Mouse (Mus musculus) urinary bladder, postnatal 0 days (tissue): Measurements from ENCODE around the gene Tmem136. TPM values are rescaled to one million over a fixed set of nuclear protein-coding genes. Genes with fewer than 3 reads are reported as not detected.

Source experiments
- polyA plus RNA-seq: library from polyadenylated mRNA; unstranded; fragments of >200 nt; fragmentation: Nextera tagmentation; extraction: Ambion mirVana; gene quantifications from 2 replicates; pipeline ENCODE4 v1.2.1, GENCODE M21; 2015

Tmem136 gene
- 1.8 and 2.8 TPM in 2 replicates for polyA plus RNA-seq

DNA sequence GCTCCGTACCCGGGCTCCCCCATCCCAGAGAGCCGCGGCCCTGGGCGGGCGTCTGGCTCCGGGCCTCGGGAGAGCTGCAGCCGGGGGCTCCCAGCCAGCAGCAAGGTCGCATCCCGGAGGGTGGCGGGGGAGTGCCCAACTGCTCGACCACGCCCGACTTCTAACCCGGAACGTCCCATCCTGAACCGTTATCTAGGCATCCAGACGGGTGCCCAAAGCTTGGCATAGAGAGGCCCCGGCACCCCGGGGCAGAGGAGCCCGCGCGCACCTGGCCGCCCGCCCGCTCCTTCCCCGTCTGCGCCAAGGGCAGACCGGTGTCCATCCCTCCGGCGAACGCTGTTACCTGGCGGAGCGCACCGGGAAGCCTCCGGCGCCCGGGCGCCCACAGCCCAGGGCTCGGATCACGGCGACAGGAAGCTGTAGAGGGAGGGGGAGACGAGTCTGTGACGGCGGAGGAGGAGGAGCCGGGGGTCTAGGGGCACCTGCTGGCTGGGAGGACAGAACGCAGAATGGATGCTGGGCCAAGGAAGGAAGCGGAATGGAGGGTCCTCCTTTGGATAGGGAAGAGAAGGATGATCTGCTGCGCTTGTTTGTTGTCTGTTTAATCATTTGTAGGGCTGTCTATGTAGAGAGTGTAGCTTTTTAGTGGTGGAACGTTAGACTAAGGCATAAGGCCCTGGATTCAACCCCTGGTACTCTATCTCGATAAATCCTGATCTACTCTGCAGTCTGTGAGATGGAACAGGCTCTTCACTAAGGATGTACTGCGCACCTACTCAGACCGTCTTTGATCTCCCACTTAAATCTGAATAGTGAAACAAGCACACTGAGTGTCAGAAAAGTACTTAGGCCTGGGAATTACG, at the start of gene Tmem136:
Gene Tmem136 (minus strand): TSS at position 437 of the 863 bp plus-strand sequence.

DNA sequence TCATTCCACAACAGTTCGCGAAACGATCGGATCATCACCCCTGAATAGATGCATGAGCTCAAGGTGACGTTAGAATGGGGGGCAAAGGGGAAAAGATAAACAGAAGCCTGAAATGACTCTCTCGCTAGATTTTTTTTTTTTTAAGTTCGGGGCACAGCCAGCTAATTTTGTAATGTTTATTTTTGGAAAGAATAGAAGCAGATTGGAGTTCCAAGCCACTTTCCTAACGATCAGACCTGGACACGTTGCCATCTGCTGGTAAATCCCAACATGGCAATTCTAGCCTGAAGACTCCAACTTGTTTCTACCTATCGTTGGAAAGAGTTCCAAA, 9.2 kb downstream of the Tmem136 start, which contains the start of gene Arhgef12:
Gene Arhgef12 (minus strand): TSS at position 53 of the 331 bp plus-strand sequence.

Other genes with a start within 250 kb of the Tmem136 start
- 0.23 and 0.29 TPM in 2 replicates for gene Grik4, start 172.1 kb downstream of the Tmem136 start, polyA plus RNA-seq
- 7.0 and 8.3 TPM in 2 replicates for gene Arhgef12, start 9.3 kb downstream of the Tmem136 start, polyA plus RNA-seq
- 0.07 and 0.12 TPM in 2 replicates for gene Pou2f3, start 93.8 kb upstream of the Tmem136 start, polyA plus RNA-seq
- 45.6 and 47.5 TPM in 2 replicates for gene Oaf, start 123.3 kb upstream of the Tmem136 start, polyA plus RNA-seq
- gene Trim29, start 194.3 kb upstream of the Tmem136 start, polyA plus RNA-seq, result 36.4 and 43.1 TPM in 2 replicates